Mouse (Mus musculus): ENCODE measurements around the gene Rora.

Gene Rora

GRCm38 (mm10) chr9:68809536-68809935 is 155.9 kb downstream of the Rora start:
- DNase-seq (ENCODE audit: low read depth in 1 of 2, low spot score in 2 of 2), result no peak

- DNase-seq (ENCODE audit: low read depth in 1 of 2, low spot score in 2 of 2), result no peak
These were observed 161.1 kb downstream of the Rora start for GRCm38 (mm10) chr9:68814723-68815122.

- DNase-seq (ENCODE audit: low read depth in 1 of 2, low spot score in 2 of 2), result no peak
These were observed 162.3 kb downstream of the Rora start for GRCm38 (mm10) chr9:68815877-68816276.

GRCm38 (mm10) chr9:68820036-68820435 is 166.4 kb downstream of the Rora start:
- no peak for DNase-seq (ENCODE audit: low read depth in 1 of 2, low spot score in 2 of 2)

- DNase-seq (ENCODE audit: low read depth in 1 of 2, low spot score in 2 of 2), result no peak
These were observed 166.9 kb downstream of the Rora start for GRCm38 (mm10) chr9:68820478-68820877.

GRCm38 (mm10) chr9:68821388-68821787 is 167.8 kb downstream of the Rora start:
- no peak for DNase-seq (ENCODE audit: low read depth in 1 of 2, low spot score in 2 of 2)

GRCm38 (mm10) chr9:68823292-68823691 is 169.7 kb downstream of the Rora start:
- DNase-seq (ENCODE audit: low read depth in 1 of 2, low spot score in 2 of 2), result no peak

- DNase-seq (ENCODE audit: low read depth in 1 of 2, low spot score in 2 of 2), result no peak
These were observed 171.5 kb downstream of the Rora start for GRCm38 (mm10) chr9:68825107-68825506.

- no peak for DNase-seq (ENCODE audit: low read depth in 1 of 2, low spot score in 2 of 2)
These were observed 172.3 kb downstream of the Rora start for GRCm38 (mm10) chr9:68825841-68826240.

- DNase-seq (ENCODE audit: low read depth in 1 of 2, low spot score in 2 of 2), result no peak
These were observed 173.9 kb downstream of the Rora start for GRCm38 (mm10) chr9:68827441-68827840.

- no peak for DNase-seq (ENCODE audit: low read depth in 1 of 2, low spot score in 2 of 2)
These were observed 176.3 kb downstream of the Rora start for GRCm38 (mm10) chr9:68829903-68830302.

GRCm38 (mm10) chr9:68833323-68833722 is 179.7 kb downstream of the Rora start:
- no peak for DNase-seq (ENCODE audit: low read depth in 1 of 2, low spot score in 2 of 2)

GRCm38 (mm10) chr9:68835037-68835649 is 181.6 kb downstream of the Rora start:
- DNase-seq (ENCODE audit: low read depth in 1 of 2, low spot score in 2 of 2), result no peak

- no peak for DNase-seq (ENCODE audit: low read depth in 1 of 2, low spot score in 2 of 2)
These were observed 188.7 kb downstream of the Rora start for GRCm38 (mm10) chr9:68842134-68842892.

GRCm38 (mm10) chr9:68845556-68845955 is 192.0 kb downstream of the Rora start:
- no peak for DNase-seq (ENCODE audit: low read depth in 1 of 2, low spot score in 2 of 2)

GRCm38 (mm10) chr9:68850321-68850720 is 196.7 kb downstream of the Rora start:
- no peak for DNase-seq (ENCODE audit: low read depth in 1 of 2, low spot score in 2 of 2)

GRCm38 (mm10) chr9:68852201-68852600 is 198.6 kb downstream of the Rora start:
- no peak for DNase-seq (ENCODE audit: low read depth in 1 of 2, low spot score in 2 of 2)

- DNase-seq (ENCODE audit: low read depth in 1 of 2, low spot score in 2 of 2), result no peak
These were observed 199.3 kb downstream of the Rora start for GRCm38 (mm10) chr9:68852934-68853333.

- DNase-seq (ENCODE audit: low read depth in 1 of 2, low spot score in 2 of 2), result no peak
These were observed 205.9 kb downstream of the Rora start for GRCm38 (mm10) chr9:68859500-68859899.

- no peak for DNase-seq (ENCODE audit: low read depth in 1 of 2, low spot score in 2 of 2)
These were observed 212.7 kb downstream of the Rora start for GRCm38 (mm10) chr9:68866317-68866716.

- DNase-seq (ENCODE audit: low read depth in 1 of 2, low spot score in 2 of 2), result no peak
These were observed 220.3 kb downstream of the Rora start for GRCm38 (mm10) chr9:68873838-68874237.

GRCm38 (mm10) chr9:68874544-68874943 is 221.0 kb downstream of the Rora start:
- no peak for DNase-seq (ENCODE audit: low read depth in 1 of 2, low spot score in 2 of 2)

GRCm38 (mm10) chr9:68875791-68876190 is 222.2 kb downstream of the Rora start:
- DNase-seq (ENCODE audit: low read depth in 1 of 2, low spot score in 2 of 2), result no peak

Measured in monocyte, adult 2 months (primary cell).